In the genomic region with DNA sequence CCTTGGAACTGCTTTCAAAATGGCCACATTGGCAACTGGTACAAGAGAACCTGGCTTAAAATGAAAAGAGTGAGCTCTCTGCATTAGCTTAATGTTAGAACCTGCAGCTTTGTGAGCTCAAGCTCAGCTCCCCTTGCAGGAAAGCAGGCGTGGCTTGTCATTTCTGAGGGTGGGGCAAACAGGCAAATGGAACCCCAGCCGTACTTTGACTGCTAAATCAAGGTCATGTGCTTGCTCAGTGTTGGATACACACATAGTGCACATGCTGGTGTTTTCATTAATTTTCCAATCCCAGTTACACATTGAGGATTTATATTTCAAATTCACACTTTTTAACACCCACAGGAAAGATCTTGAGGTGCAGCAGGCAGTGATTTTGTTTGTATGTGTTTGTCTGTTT, we compare ENCODE assay signal across 21 mouse cellular contexts.
"Had no signal": no experiment of that assay in that cellular context is flagged by ENCODE, and none has a peak within 500 bp of the region (broad histone marks: within the 10 kb centered on the region; RNA-seq: fewer than 3 reads in every experiment).

No protein-coding gene starts in this region.

- H3K27ac ChIP-seq: heart, embryonic 10.5 days; hindbrain, embryonic 10.5 days; hindbrain, embryonic 13.5 days; hindbrain, embryonic 15.5 days; hindbrain, postnatal 0 days; limb, embryonic 10.5 days; limb, embryonic 12.5 days; liver, embryonic 13.5 days had no signal

- H3K27me3 ChIP-seq: heart, embryonic 12.5 days; hindbrain, embryonic 13.5 days; hindbrain, embryonic 15.5 days; limb, embryonic 12.5 days; liver, embryonic 13.5 days had no signal

- H3K4me1 ChIP-seq: liver, embryonic 13.5 days had no signal

- H3K4me3 ChIP-seq: heart, embryonic 10.5 days; heart, embryonic 12.5 days; hindbrain, embryonic 10.5 days; hindbrain, embryonic 13.5 days; hindbrain, embryonic 15.5 days; limb, embryonic 10.5 days; limb, embryonic 12.5 days; liver, embryonic 13.5 days had no signal

- H3K9me3 ChIP-seq: heart, embryonic 10.5 days; heart, embryonic 12.5 days; hindbrain, embryonic 10.5 days; hindbrain, embryonic 13.5 days; hindbrain, embryonic 15.5 days; limb, embryonic 10.5 days; limb, embryonic 12.5 days; liver, embryonic 13.5 days had no signal

- H3K9ac ChIP-seq: forebrain, postnatal 0 days; heart, embryonic 12.5 days; hindbrain, embryonic 13.5 days; hindbrain, embryonic 15.5 days; limb, embryonic 12.5 days; liver, embryonic 13.5 days had no signal

- H3K36me3 ChIP-seq: heart, embryonic 10.5 days; heart, embryonic 12.5 days; hindbrain, embryonic 10.5 days; hindbrain, embryonic 13.5 days; hindbrain, embryonic 15.5 days; limb, embryonic 10.5 days; limb, embryonic 12.5 days; liver, embryonic 13.5 days had no signal

- ATAC-seq: forebrain, postnatal 0 days; hindbrain, postnatal 0 days had no signal

- H3K4me2 ChIP-seq: heart, embryonic 12.5 days; hindbrain, embryonic 13.5 days; hindbrain, embryonic 15.5 days; limb, embryonic 12.5 days; liver, embryonic 11.5 days; liver, embryonic 13.5 days had no signal

- DNase-seq: forebrain, postnatal 0 days; gastrocnemius, postnatal 25 days; heart, adult 18-20 months; heart, postnatal 10 days; heart, postnatal 4 days; kidney, adult 18-20 months; kidney, adult 8-10 months; kidney, postnatal 10 days; kidney, postnatal 25 days; kidney, postnatal 4 days; liver; liver, embryonic 13.5 days had no signal
